Mouse (Mus musculus): ENCODE measurements around the gene Gapt.

Gapt gene

GRCm38 (mm10) chr13:110366477-110366876 is 9.5 kb upstream of the Gapt start:
- in situ Hi-C loops (cut with MboI; ENCODE audit: unreplicated experiment in 2 of 2) = loop anchor here (10.0 to 25.0 kb wide), 4 partner anchors 302 to 1129 kb away; no protein-coding TSS in a partner anchor

- in situ Hi-C loops (cut with MboI; ENCODE audit: unreplicated experiment in 2 of 2) = loop anchor here (10.0 to 25.0 kb wide), 4 partner anchors 299 to 1126 kb away; no protein-coding TSS in a partner anchor
These were observed 6.7 kb upstream of the Gapt start for GRCm38 (mm10) chr13:110363722-110364121.

DNA sequence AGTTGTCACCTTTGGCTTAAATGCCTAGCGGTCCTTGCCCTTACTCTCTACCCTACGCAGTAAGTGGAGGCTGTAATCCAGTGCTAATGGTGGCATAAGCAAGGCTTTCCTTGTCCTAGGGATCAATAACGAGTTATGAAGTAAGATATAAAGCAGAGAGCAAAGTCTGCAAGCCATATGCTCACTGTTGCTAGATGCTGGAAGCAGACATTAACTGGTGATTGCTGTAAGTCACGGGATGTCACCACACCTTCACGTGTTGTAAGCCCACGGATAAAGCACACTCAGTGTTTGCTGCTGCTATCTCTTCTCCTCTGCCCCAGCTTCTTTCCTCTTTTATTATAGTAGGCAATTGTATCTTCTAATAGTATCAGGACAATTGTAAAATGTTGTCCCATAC is 5.9 kb downstream of the Gapt start:
- in situ Hi-C loops (cut with MboI; ENCODE audit: unreplicated experiment in 2 of 2) = loop anchor here in 1 of 2 experiments (25.0 kb wide), 2 partner anchors 564 to 1114 kb away; no protein-coding TSS in a partner anchor

DNA sequence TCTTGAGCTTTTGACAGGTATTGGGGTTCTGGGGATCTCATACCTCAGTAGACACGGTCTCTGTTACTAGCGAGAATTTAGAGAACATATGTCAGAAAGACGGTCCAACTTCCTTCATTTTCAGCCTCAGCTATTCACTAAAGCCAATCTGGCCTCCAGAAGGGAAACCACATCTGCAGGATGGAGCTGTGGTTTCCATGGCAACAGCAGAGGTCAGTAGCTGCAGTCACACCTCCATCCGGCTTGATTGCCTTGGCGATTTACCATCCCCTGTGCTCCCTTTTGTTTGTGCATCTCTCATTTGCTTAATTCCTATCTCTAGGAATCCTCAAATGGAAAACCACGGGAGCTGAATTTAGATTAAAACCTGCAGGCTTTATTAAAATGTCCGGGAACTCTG is 10.3 kb downstream of the Gapt start:
- in situ Hi-C loops (cut with MboI; ENCODE audit: unreplicated experiment in 2 of 2) = no loop called here

- in situ Hi-C loops (cut with MboI; ENCODE audit: unreplicated experiment in 2 of 2) = no loop called here
These were observed 14.4 kb downstream of the Gapt start for GRCm38 (mm10) chr13:110342602-110343001.

- in situ Hi-C loops (cut with MboI; ENCODE audit: unreplicated experiment in 2 of 2) = no loop called here
These were observed 23.9 kb downstream of the Gapt start for GRCm38 (mm10) chr13:110332958-110333597.

DNA sequence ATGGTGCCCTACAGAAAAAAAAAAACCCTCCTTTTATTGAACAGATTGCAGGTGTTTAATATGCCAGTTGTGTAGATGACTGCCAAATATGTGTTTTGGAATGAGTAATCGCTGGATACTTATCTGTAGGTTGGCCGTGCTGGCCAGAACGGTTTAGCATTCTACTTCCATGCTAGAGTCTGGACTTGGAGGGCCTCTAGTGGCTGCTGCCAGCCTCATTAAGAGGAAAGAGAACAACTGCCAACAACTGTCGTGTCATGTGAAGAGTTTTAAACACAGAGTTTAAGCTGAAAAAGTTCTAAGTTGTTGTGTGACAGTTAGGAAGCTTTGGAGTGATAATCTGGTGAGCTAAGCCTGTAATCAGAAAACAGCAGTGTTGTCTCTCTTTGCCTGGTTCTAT is 38.3 kb downstream of the Gapt start:
- in situ Hi-C loops (cut with MboI; ENCODE audit: unreplicated experiment in 2 of 2) = no loop called here

DNA sequence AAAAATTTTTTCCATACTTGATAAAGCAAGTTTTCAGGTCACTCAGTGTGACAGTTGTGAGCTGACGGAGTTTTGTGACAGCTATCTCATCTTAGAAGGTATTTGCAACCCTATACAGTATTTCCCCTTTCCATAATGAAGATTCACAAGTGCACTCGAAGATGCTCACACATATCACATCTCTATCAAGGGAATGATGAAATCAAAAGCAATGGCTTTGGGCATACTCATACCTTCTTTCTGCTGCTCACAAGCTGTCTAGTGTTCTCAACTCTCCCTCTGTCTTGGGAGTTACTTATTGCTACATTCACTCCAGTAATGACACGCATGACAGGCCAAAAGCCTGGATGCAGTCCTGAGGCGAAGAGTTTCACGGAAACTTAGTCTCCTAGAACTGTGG is 49.8 kb downstream of the Gapt start:
- in situ Hi-C loops (cut with MboI; ENCODE audit: unreplicated experiment in 2 of 2) = no loop called here

All from v-Abl transformed pro-B cells (cell line).